Mouse (Mus musculus): Measurements from ENCODE around the gene Phf21a.

- TF ChIP-seq GATA2 (IDR thresholded peaks at IDR 0.05; ENCODE audit: borderline replicate concordance, low read depth, low read length) = no peak
- TF ChIP-seq CTCF (IDR thresholded peaks at IDR 0.05; ENCODE audit: low read depth, low read length) = no peak
These were observed 233.3 kb downstream of the Phf21a start for GRCm38 (mm10) chr2:92326221-92326620.

Measured in G1E (cell line).